Mouse (Mus musculus) kidney, adult 18-20 months (tissue): ENCODE measurements around the gene Chmp1a.
A peak's percentile ranks its signal among the peaks of the same experiment; 100 is the strongest.
"Not testable (repeated sequence)": the region's sequence is repeated elsewhere in the genome, so short reads cannot be mapped to it uniquely, and the experiment has no call there.

Experiments used
- DNase-seq: peaks from one replicate; pipeline ENCODE4 v3.0.0; 2021

The Chmp1a gene

GRCm38 (mm10) chr8:123230326-123230725 is 17.8 kb upstream of the Chmp1a start:
- not testable (repeated sequence) for DNase-seq

DNA sequence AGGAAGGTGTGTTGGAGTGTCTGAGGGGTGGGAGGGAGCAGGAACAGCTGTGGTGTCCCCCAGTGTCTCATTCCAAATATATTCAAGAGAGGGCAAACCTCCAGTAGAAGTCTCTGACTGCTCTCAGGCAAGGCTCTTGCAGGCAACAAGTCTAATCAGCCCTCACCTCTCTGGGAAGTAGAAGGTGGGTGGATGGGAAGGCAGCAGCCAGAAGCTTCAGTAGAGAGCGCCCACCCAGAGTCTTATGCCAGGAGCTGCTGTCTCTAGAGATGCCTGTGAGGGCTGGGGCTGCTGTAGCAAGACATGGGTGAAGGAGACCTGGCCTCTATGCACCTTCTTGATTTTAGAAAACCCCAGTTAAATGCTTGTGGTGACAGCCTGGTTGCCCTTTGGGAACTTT is 15.9 kb upstream of the Chmp1a start:
- no peak for DNase-seq

GRCm38 (mm10) chr8:123224278-123225266 is 12.0 kb upstream of the Chmp1a start, which contains the start of gene Cdk10:
Gene Cdk10, plus strand, starts transcription at chr8:123224842.
- peak; percentile 96 for DNase-seq

GRCm38 (mm10) chr8:123220917-123221316 is 8.4 kb upstream of the Chmp1a start:
- DNase-seq, result no peak

- no peak for DNase-seq
These were observed 2.9 kb upstream of the Chmp1a start for GRCm38 (mm10) chr8:123215430-123215829.

DNA sequence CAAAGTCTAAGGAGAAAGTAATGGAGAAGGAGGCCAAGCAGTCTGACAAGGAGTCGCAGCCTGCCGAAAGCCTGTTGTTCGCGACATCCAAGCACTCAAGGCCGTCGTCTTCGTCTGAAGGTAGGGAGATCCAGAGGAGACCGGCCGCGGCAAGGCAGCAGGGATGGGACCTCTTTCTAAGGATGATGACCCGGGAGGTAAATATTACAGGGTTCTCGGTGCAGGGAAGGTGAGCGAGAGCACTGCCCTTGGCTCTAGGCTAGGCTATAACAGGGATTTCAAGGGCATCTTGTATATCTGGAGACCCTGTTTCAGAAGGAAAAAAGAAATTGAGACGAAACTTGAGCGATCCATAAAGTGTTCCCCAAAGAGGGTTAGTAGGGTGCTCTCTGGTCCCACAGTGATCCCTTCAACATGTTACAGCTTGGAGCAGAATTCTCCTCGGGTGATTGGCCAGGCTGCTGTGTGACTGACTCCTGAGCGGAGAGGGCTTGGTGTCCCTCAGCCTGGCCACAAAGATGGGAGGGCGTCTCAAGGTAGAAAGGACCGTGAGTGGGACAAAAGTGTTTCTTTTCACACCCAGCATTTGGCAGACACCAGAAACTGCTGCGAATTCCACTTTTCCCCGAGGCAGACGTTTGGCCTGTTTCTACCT is 682 bp upstream of the Chmp1a start:
- no peak for DNase-seq

DNA sequence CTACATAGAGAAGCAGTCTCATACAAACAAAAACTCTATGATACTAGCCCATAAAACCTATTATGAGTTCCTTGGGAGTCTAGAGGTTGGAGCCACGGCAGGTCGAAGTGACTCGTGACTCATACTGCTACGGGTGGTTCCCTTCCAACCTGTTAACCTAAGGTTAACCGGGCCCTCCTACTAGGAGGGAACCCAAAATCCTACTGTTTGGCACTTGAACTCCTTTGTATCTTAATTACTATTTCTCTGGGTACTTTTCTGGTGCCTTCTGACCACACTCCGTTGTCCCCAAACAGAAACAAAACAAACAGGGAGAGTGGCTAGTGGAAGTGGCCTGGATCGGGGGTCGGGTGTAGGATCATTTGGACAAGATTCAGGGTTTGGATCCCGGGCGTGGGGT is 687 bp downstream of the Chmp1a start:
- DNase-seq, result no peak

DNA sequence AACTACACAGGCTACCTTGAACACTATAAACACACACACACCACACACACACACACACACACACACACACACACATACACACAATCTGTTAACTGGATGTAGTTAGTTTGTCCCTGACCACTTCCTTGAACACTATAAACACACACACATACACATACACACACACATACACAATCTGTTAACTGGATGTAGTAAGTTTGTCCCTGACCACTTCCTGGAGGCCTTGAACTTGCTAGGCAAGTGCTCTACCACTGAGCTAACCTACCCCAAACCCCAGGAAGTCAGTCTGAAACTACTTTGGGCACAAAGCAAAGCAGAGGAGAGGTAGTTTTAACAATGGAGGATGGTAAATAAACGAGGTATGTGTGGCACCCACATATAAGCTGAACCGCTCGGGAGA is 9.0 kb downstream of the Chmp1a start:
- DNase-seq, result no peak

- DNase-seq, result peak; percentile 77
These were observed 10.3 kb downstream of the Chmp1a start for GRCm38 (mm10) chr8:123202288-123202687.

GRCm38 (mm10) chr8:123199864-123200263 is 12.7 kb downstream of the Chmp1a start:
- no peak for DNase-seq

GRCm38 (mm10) chr8:123197016-123197415 is 15.5 kb downstream of the Chmp1a start:
- not testable (repeated sequence) for DNase-seq

- DNase-seq, result no peak
These were observed 18.8 kb downstream of the Chmp1a start for GRCm38 (mm10) chr8:123193771-123194170.

- no peak for DNase-seq
These were observed 20.7 kb downstream of the Chmp1a start for GRCm38 (mm10) chr8:123191908-123192307.

GRCm38 (mm10) chr8:123190678-123191077 is 21.9 kb downstream of the Chmp1a start:
- DNase-seq, result peak; percentile 85

- DNase-seq, result no peak
These were observed 23.7 kb downstream of the Chmp1a start for GRCm38 (mm10) chr8:123188841-123189240.

- DNase-seq, result no peak
These were observed 24.6 kb downstream of the Chmp1a start for GRCm38 (mm10) chr8:123188006-123188405.

DNA sequence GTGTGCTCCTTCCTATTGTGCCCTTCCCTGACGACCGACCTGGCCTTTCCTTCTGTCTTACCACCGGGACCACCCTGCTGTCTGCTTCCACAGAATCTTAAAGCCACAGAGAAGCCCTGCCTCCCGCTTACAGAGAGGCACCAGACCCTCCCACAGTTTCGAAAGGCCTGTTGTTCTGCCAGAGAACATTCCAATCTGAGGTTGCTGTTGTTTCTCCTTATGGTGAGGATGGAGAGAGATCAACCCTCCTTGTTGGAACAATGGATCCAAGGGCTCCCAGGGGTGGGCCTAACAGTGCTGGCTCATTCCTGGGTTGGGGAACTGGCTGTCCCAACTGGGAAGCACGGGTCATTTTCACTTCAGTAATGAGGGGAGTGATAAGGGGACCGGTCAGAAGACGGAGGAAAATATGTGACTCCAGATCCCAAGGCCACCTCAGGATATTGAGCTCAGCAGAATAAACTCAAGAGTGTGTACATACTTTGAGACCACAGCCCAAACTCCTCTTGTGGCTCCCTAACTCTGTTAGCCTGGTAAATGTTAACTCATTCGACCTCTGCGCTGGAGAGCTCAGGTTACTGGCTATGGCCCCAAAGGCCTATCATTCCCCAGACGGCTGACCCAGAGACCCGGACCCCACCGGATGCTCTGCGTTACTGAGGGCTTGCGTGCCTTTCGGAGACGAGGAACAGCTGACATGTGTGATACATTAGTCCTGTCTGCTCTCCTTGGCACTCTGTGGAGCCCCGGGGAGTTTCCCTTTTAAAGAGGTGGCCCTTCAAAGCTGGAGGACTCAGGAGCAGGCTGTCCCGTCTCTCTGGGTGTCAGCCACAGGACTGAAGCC is 26.8 kb downstream of the Chmp1a start, which contains the start of gene Dpep1:
Gene Dpep1 (plus strand): TSS at position 677 of the 844 bp plus-strand sequence.
- DNase-seq, result peak; percentile 58

DNA sequence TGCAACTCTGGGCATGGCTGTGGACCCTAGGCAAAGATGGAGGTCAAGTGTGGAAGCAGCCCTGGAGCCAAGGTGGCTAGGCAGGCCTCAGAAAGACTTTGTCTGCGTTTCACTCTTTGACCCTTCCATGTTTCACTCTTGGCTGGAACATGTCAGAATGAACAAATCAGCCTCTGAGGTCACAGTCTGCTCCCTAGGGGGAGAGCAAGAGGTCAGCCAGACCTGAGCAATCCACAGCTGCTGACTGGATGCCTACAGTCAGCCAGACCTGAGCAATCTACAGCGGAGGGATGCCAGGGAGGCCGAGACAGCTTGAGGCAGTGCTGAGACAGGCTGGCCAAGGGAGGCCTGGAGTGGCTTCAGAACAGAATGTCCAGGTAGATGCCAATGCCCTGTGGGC is 31.2 kb downstream of the Chmp1a start:
- peak; percentile 75 for DNase-seq

DNA sequence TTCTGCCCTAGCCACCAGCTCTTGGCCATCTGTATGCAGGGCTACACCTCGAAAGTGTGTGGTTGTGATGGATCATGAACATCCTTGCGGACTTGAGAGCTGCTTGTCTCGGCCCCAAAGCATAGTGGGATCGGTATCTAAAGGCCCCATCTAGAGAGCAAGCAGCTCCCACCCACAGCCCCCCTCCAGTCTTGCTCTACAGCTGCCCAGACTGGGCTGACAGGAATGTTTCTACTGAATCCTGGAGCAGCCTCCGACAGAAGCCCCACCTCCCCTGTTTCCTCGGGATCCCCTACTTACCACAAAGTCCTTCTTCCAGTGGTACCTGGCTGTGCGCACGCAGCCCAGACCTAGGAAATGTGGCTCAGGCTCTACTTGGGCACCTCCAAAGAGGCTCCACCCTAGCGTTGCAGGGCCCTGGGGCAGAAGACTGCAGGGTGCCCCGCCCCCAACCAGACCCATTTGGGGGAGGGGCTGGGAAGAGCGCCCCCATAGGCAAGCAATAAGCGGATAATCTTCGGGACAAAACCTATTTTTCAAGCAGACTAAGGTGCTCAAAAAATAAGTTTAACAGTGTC is 54.6 kb downstream of the Chmp1a start, which contains the start of gene Sult5a1:
Gene Sult5a1 (minus strand): TSS at position 428 of the 578 bp plus-strand sequence.
- no peak for DNase-seq

DNA sequence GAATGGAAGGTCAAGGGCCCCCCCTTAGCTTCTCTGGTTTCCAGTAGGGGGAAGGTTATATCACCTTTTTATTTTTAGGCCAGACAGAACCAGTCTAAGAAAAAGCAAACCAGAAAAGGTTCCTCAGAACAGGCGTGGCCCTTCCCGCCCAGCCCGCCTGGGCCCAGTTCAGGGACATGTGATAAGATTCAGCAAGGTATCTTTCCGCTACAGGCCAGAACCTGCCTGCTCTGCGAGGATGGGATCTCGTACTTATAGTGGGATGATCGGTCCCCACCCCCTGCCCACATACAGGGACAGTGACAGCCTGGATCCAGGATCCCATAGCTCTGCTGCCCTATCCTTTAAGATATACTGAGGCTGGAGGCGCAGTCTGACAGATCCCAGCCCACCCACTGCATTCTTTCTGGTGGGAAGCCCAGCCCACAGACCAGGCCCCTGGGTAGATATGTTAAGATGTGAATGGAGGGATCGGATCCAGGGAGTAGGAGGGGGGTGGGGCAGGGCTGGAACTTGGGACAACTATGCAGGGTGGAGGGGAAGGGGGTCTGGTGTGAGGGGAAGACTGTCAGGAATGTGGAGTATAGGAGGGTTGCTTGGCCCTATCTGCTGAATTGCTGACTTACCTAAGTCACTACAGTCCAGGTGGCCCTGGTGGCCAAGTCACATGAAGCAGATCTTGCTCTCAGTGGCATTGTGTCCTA is 56.3 kb downstream of the Chmp1a start:
- no peak for DNase-seq

DNA sequence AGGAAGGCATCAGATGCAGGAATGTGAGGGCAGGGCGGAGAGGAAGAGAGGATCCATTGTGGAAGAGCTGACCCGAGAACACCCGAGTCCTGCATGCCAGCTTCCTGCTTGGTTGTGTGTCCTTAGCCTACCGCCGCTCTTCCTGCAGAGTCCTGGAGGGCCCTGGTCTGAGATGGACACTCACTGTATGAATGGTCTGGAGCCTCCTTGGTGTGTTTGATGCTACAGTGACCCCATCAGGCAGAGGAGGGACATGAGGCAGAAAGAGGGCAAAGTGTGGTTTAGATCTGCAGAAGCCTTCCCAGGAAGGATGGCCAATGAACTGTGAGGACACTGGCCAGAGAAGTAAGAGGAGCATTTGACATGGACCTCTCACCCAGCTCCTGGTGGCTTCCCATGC is 57.4 kb downstream of the Chmp1a start:
- no peak for DNase-seq
